Mouse (Mus musculus): ENCODE measurements at regions not wholly inside any gene's neighbourhood (a gene's known extent, or its start where the extent isn't known, plus 50 kb on each side); places are given as distances from the start of the nearest gene placed in this dataset.

- peaks cover 26% of the 10 kb centered on the region for H3K27me3 ChIP-seq (ENCODE audit: poor library complexity, severe bottlenecking)
Observed at GRCm38 (mm10) chr15:102776218-102776850, 54.4 kb upstream of the Calcoco1 start.

GRCm38 (mm10) chr15:102780626-102781025 lies 58.6 kb upstream of the Calcoco1 start:
- Histone ChIP-seq H3K27me3 (ENCODE audit: poor library complexity, severe bottlenecking) (peaks cover 26% of the 10 kb centered on the region), H3K4me3 (no peak overlapping the region), H3K4me1 (no peaks in the 10 kb centered on the region), H3K27ac (no peak overlapping the region), H3K36me3 (replicated peaks) (no peaks in the 10 kb centered on the region), H3K9me3 (no peaks in the 10 kb centered on the region)
- 81% methylated on average over 6 of the region's 6 CpGs for WGBS
- DNase-seq (ENCODE audit: extremely low spot score, low spot score) = no peak

More at GRCm38 (mm10) chr15:102776218-102776850, 54.4 kb upstream of the Calcoco1 start:
- no peak for DNase-seq (ENCODE audit: extremely low spot score, low spot score)
- Histone ChIP-seq H3K4me1 (no peaks in the 10 kb centered on the region), H3K36me3 (replicated peaks) (no peaks in the 10 kb centered on the region), H3K9me3 (no peaks in the 10 kb centered on the region), H3K4me3 (no peak overlapping the region), H3K27ac (no peak overlapping the region)
- 52% methylated on average over 11 of the region's 11 CpGs for WGBS

- 71% methylated on average over 9 of the region's 9 CpGs for WGBS
Observed at GRCm38 (mm10) chr15:102782988-102783799, 61.2 kb upstream of the Calcoco1 start.

GRCm38 (mm10) chr15:102785055-102785820 lies 63.3 kb upstream of the Calcoco1 start:
- no peak overlapping the region for H3K27ac ChIP-seq
- H3K9me3 ChIP-seq = no peaks in the 10 kb centered on the region
- DNase-seq (ENCODE audit: extremely low spot score, low spot score) = peak; percentile 63
- peaks cover 23% of the 10 kb centered on the region for H3K4me1 ChIP-seq
- peaks cover 31% of the 10 kb centered on the region for H3K27me3 ChIP-seq (ENCODE audit: poor library complexity, severe bottlenecking)
- no peak overlapping the region for H3K4me3 ChIP-seq
- WGBS = 32% methylated on average over 10 of the region's 10 CpGs
- no peaks in the 10 kb centered on the region for H3K36me3 ChIP-seq (replicated peaks)

More at GRCm38 (mm10) chr15:102782988-102783799, 61.2 kb upstream of the Calcoco1 start:
- no peaks in the 10 kb centered on the region for H3K9me3 ChIP-seq
- H3K27me3 ChIP-seq (ENCODE audit: poor library complexity, severe bottlenecking) = peaks cover 33% of the 10 kb centered on the region
- H3K4me3 ChIP-seq = no peak overlapping the region
- H3K36me3 ChIP-seq (replicated peaks) = no peaks in the 10 kb centered on the region
- no peak overlapping the region for H3K27ac ChIP-seq
- no peak for DNase-seq (ENCODE audit: extremely low spot score, low spot score)
- peaks cover 3% of the 10 kb centered on the region for H3K4me1 ChIP-seq

GRCm38 (mm10) chr15:102788846-102789518 lies 67.0 kb upstream of the Calcoco1 start:
- peaks cover 31% of the 10 kb centered on the region for H3K27me3 ChIP-seq (ENCODE audit: poor library complexity, severe bottlenecking)
- H3K27ac ChIP-seq = peak overlapping the region; percentile 60; the same call in 1 of the 2 replicates
- no peak overlapping the region for H3K4me3 ChIP-seq
- 46% methylated on average over 7 of the region's 7 CpGs for WGBS
- peaks cover 31% of the 10 kb centered on the region for H3K4me1 ChIP-seq
- no peaks in the 10 kb centered on the region for H3K9me3 ChIP-seq
- no peaks in the 10 kb centered on the region for H3K36me3 ChIP-seq (replicated peaks)
- DNase-seq (ENCODE audit: extremely low spot score, low spot score) = peak; percentile 56

GRCm38 (mm10) chr15:102797020-102797618 lies 75.1 kb upstream of the Calcoco1 start:
- no peak overlapping the region for H3K27ac ChIP-seq
- peaks cover 8% of the 10 kb centered on the region; the same call in 1 of the 2 replicates for H3K4me1 ChIP-seq
- peaks cover 24% of the 10 kb centered on the region for H3K27me3 ChIP-seq (ENCODE audit: poor library complexity, severe bottlenecking)
- no peaks in the 10 kb centered on the region for H3K36me3 ChIP-seq (replicated peaks)
- H3K4me3 ChIP-seq = no peak overlapping the region
- WGBS = 78% methylated on average over 5 of the region's 5 CpGs
- H3K9me3 ChIP-seq = no peaks in the 10 kb centered on the region
- DNase-seq (ENCODE audit: extremely low spot score, low spot score) = no peak

GRCm38 (mm10) chr15:102800049-102800448 lies 78.1 kb upstream of the Calcoco1 start:
- Histone ChIP-seq H3K27ac (no peak overlapping the region), H3K36me3 (replicated peaks) (no peaks in the 10 kb centered on the region), H3K4me1 (peaks cover 8% of the 10 kb centered on the region; the same call in 1 of the 2 replicates), H3K4me3 (no peak overlapping the region), H3K27me3 (ENCODE audit: poor library complexity, severe bottlenecking) (peaks cover 24% of the 10 kb centered on the region), H3K9me3 (no peaks in the 10 kb centered on the region)
- 85% methylated on average over 4 of the region's 4 CpGs for WGBS
- no peak for DNase-seq (ENCODE audit: extremely low spot score, low spot score)

- Histone ChIP-seq H3K9me3 (no peaks in the 10 kb centered on the region), H3K36me3 (replicated peaks) (no peaks in the 10 kb centered on the region), H3K27me3 (ENCODE audit: poor library complexity, severe bottlenecking) (peaks cover 22% of the 10 kb centered on the region; the same call in 1 of the 2 replicates), H3K4me1 (0 out of 2 replicates have a peak, but pooled peaks cover 2% of the 10 kb centered on the region), H3K4me3 (no peak overlapping the region), H3K27ac (no peak overlapping the region)
- WGBS = 71% methylated on average over 8 of the region's 8 CpGs
- DNase-seq (ENCODE audit: extremely low spot score, low spot score) = no peak
Observed at GRCm38 (mm10) chr15:102802265-102802813, 80.4 kb upstream of the Calcoco1 start.

GRCm38 (mm10) chr15:102807353-102807752 lies 85.4 kb upstream of the Calcoco1 start:
- H3K9me3 ChIP-seq = no peaks in the 10 kb centered on the region
- WGBS = 59% methylated on average over 3 of the region's 3 CpGs
- H3K4me3 ChIP-seq = no peak overlapping the region
- H3K27me3 ChIP-seq (ENCODE audit: poor library complexity, severe bottlenecking) = 0 out of 2 replicates have a peak, but pooled peaks cover 6% of the 10 kb centered on the region
- H3K27ac ChIP-seq = no peak overlapping the region
- H3K36me3 ChIP-seq (replicated peaks) = no peaks in the 10 kb centered on the region
- no peaks in the 10 kb centered on the region for H3K4me1 ChIP-seq
- no peak for DNase-seq (ENCODE audit: extremely low spot score, low spot score)

GRCm38 (mm10) chr15:102819181-102819580 lies 97.2 kb upstream of the Calcoco1 start:
- Histone ChIP-seq H3K36me3 (replicated peaks) (no peaks in the 10 kb centered on the region), H3K9me3 (no peaks in the 10 kb centered on the region), H3K27me3 (ENCODE audit: poor library complexity, severe bottlenecking) (no peaks in the 10 kb centered on the region), H3K4me3 (no peak overlapping the region), H3K27ac (no peak overlapping the region), H3K4me1 (no peaks in the 10 kb centered on the region)
- 91% methylated on average over 12 of the region's 12 CpGs for whole genome bisulfite sequencing
- no peak for DNase-seq (ENCODE audit: extremely low spot score, low spot score)

GRCm38 (mm10) chr15:102839688-102840087 lies 81.2 kb upstream of the Hoxc13 start:
- 86% methylated on average over 5 of the region's 5 CpGs for WGBS
- Histone ChIP-seq H3K4me1 (peaks cover 4% of the 10 kb centered on the region; the same call in 1 of the 2 replicates), H3K4me3 (no peak overlapping the region), H3K27me3 (ENCODE audit: poor library complexity, severe bottlenecking) (no peaks in the 10 kb centered on the region), H3K27ac (no peak overlapping the region), H3K9me3 (no peaks in the 10 kb centered on the region), H3K36me3 (replicated peaks) (no peaks in the 10 kb centered on the region)
- no peak for DNase-seq (ENCODE audit: extremely low spot score, low spot score)

All from forebrain, embryonic 10.5 days (tissue).